Comparison of ENCODE assay signal across 9 mouse cellular contexts in the genomic region with DNA sequence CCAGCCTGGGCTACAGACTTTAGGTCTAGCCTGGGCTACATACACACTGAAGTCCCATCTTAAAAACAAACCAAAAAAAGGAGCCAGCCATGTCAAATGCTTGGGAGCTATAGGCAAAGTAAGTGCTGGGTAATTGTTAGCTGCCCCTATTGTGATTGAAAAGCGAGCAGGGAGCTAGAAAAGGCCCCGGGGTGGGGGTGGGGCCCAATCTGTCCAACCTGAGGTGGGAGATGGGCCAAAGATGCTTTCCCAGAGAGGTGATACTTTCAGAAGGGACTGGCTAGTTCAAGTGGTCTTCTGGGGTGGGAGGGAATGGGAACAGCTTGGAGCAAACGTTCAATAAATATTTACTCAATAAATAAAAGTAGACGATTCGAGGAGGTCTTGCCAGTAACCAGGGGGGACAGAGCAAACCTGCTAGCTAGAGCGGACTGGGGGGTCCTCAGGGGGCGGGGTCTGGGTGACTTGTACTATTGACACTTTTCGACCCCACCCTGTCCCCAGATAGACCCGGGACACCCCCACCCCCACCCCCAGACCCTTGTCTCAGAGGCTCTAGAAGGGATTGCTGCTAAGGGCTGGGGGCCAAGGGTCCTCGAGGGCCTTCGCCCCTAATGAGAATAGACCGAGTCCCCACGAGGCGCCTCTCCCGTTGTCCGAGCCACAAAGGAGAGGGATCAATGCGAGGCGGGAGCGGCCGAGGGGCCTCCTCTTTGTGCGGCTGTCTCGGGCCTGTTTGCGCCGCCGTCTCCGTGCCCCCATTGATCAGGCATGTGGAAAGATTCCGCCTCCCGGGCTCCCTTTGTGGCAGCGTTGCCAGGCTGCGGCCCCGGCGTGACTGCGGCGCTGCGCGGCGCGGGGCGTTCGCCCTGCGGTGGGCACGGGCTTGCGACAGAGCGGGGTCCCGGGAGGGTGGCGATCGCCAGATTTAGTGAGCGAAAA. TPM values are rescaled to one million over a fixed set of nuclear protein-coding genes. Genes with fewer than 3 reads are reported as not detected.
DNase-seq lines count a peak whose midpoint lies in the region; ATAC-seq and TF ChIP-seq lines count a peak whose summit lies in the region.
"Had no signal": no experiment of that assay in that cellular context is flagged by ENCODE, and none has a peak within 500 bp of the region (broad histone marks: within the 10 kb centered on the region; RNA-seq: fewer than 3 reads in every experiment).

No protein-coding gene starts in this region.

- H3K9ac ChIP-seq in heart, embryonic 13.5 days = peak overlapping the region; percentile 83
- peak overlapping the region; percentile 57 for H3K9ac ChIP-seq in forebrain, embryonic 12.5 days
- peak overlapping the region; percentile 66 for H3K9ac ChIP-seq in midbrain, embryonic 14.5 days (replicated peaks; ENCODE audit: low read length)

- TF ChIP-seq CTCF in brain, embryonic 14.5 days (IDR thresholded peaks at IDR 0.05; ENCODE audit: borderline replicate concordance, extremely low read depth, insufficient read depth, insufficient read length) = no peak

- peak overlapping the region; percentile 88 for H3K4me2 ChIP-seq in heart, embryonic 13.5 days
- peak overlapping the region; percentile 52 for H3K4me2 ChIP-seq in forebrain, embryonic 12.5 days
- H3K4me2 ChIP-seq in midbrain, embryonic 14.5 days (ENCODE audit: low read length) = peak overlapping the region; percentile 69

- TF ChIP-seq POLR2A in brain, embryonic 14.5 days (IDR thresholded peaks at IDR 0.05; ENCODE audit: borderline replicate concordance, extremely low read depth, insufficient read depth, insufficient read length, poor library complexity, severe bottlenecking) = no peak

- ATAC-seq in heart, embryonic 13.5 days (ENCODE audit: extremely low read depth, insufficient number of reproducible peaks, low FRiP score, low TSS enrichment) = no peak
- ATAC-seq in forebrain, embryonic 12.5 days (ENCODE audit: low FRiP score) = peak; percentile 81
- ATAC-seq in midbrain, embryonic 14.5 days (ENCODE audit: low FRiP score, low TSS enrichment) = peak; percentile 84

- H3K27ac ChIP-seq in heart, embryonic 13.5 days (replicated peaks) = no peak overlapping the region
- peak overlapping the region; percentile 96 for H3K27ac ChIP-seq in forebrain, embryonic 12.5 days
- H3K27ac ChIP-seq in midbrain, embryonic 14.5 days (replicated peaks; ENCODE audit: low read depth, low read length) = peak overlapping the region; percentile 91

- H3K9me3 ChIP-seq in heart, embryonic 13.5 days = no peaks in the 10 kb centered on the region
- H3K9me3 ChIP-seq in forebrain, embryonic 12.5 days = no peaks in the 10 kb centered on the region
- no peaks in the 10 kb centered on the region for H3K9me3 ChIP-seq in midbrain, embryonic 14.5 days (ENCODE audit: control insufficient read depth, low read length)
- H3K9me3 ChIP-seq: G1E had no signal

- no peaks in the 10 kb centered on the region for H3K36me3 ChIP-seq in heart, embryonic 13.5 days
- H3K36me3 ChIP-seq in forebrain, embryonic 12.5 days (replicated peaks) = no peaks in the 10 kb centered on the region
- no peaks in the 10 kb centered on the region for H3K36me3 ChIP-seq in midbrain, embryonic 14.5 days (ENCODE audit: control insufficient read depth, insufficient read depth, low read length)
- H3K36me3 ChIP-seq: G1E had no signal

- H3K4me1 ChIP-seq in heart, embryonic 13.5 days = peaks cover 21% of the 10 kb centered on the region; the same call in 1 of the 2 replicates
- H3K4me1 ChIP-seq in forebrain, embryonic 12.5 days = peaks cover 68% of the 10 kb centered on the region
- peaks cover 18% of the 10 kb centered on the region for H3K4me1 ChIP-seq in midbrain, embryonic 14.5 days (ENCODE audit: control insufficient read depth, insufficient read depth, low read length)

- no peak for DNase-seq in heart, adult 11 months
- DNase-seq in brain, embryonic 14.5 days (ENCODE audit: low read depth) = peak; percentile 95
- peak; percentile 59 to 65 for DNase-seq in layer of hippocampus, postnatal 36 days
- peak; percentile 87 for DNase-seq in midbrain, embryonic 14.5 days
- DNase-seq in testis, postnatal 14 days (ENCODE audit: low spot score) = peak; percentile 31
- no peak for DNase-seq in B cell, adult 2 months

- H3K27me3 ChIP-seq in heart, embryonic 13.5 days (replicated peaks) = peaks cover 43% of the 10 kb centered on the region
- no peaks in the 10 kb centered on the region for H3K27me3 ChIP-seq in forebrain, embryonic 12.5 days
- H3K27me3 ChIP-seq in midbrain, embryonic 14.5 days (ENCODE audit: control insufficient read depth, insufficient read depth, low read length) = no peaks in the 10 kb centered on the region

- H3K4me3 ChIP-seq in heart, embryonic 13.5 days = peak overlapping the region; percentile 55
- H3K4me3 ChIP-seq in forebrain, embryonic 12.5 days (replicated peaks) = peak overlapping the region; percentile 33
- peak overlapping the region; percentile 31 for H3K4me3 ChIP-seq in midbrain, embryonic 14.5 days (replicated peaks; ENCODE audit: low read depth, low read length)

- WGBS in heart, embryonic 13.5 days = 3% methylated on average over 48 of the region's 48 CpGs
- WGBS in forebrain, embryonic 12.5 days = under 1% methylated on average over 48 of the region's 48 CpGs
- WGBS in midbrain, embryonic 14.5 days = under 1% methylated on average over 48 of the region's 48 CpGs

RNA-seq across cellular contexts. Expression of gene Msi1, which starts 31.3 kb away (rescaled TPM):
- 3.7 and 4.1 TPM in 2 replicates for polyA plus RNA-seq in heart, embryonic 13.5 days (2015; fragmentation: Nextera tagmentation; extraction: Ambion mirVana)
- polyA plus RNA-seq in brain, embryonic 14.5 days (2012; rRNA removed) = 232 and 238 TPM in 2 replicates
- 161 and 182 TPM in 2 replicates for polyA plus RNA-seq in forebrain, embryonic 12.5 days (2016; fragmentation: Nextera tagmentation; extraction: Ambion mirVana)
- 10 to 100 TPM; 52.1 to 53.0 TPM for total RNA-seq in layer of hippocampus, postnatal 36 days (2021)
- polyA plus RNA-seq in midbrain, embryonic 14.5 days (2014; fragmentation: Nextera tagmentation; extraction: Ambion mirVana) = 71.6 and 101 TPM in 2 replicates

RNA-seq across cellular contexts. Expression of gene Cox6a1, which starts 49.3 kb away (rescaled TPM):
- 1,395 and 1,520 TPM in 2 replicates for polyA plus RNA-seq in heart, embryonic 13.5 days (2015; fragmentation: Nextera tagmentation; extraction: Ambion mirVana)
- 1,091 and 1,648 TPM in 2 replicates for polyA plus RNA-seq in brain, embryonic 14.5 days (2012; rRNA removed)
- 728 and 759 TPM in 2 replicates for polyA plus RNA-seq in forebrain, embryonic 12.5 days (2016; fragmentation: Nextera tagmentation; extraction: Ambion mirVana)
- 100 to 1,000 TPM; 708 to 783 TPM for total RNA-seq in layer of hippocampus, postnatal 36 days (2021)
- 938 and 1,310 TPM in 2 replicates for polyA plus RNA-seq in midbrain, embryonic 14.5 days (2014; fragmentation: Nextera tagmentation; extraction: Ambion mirVana)

RNA-seq across cellular contexts. Expression of gene Triap1, which starts 57.1 kb away (rescaled TPM):
- polyA plus RNA-seq in heart, embryonic 13.5 days (2015; fragmentation: Nextera tagmentation; extraction: Ambion mirVana) = 40.2 and 42.4 TPM in 2 replicates
- polyA plus RNA-seq in brain, embryonic 14.5 days (2012; rRNA removed) = 25.6 and 30.3 TPM in 2 replicates
- 54.5 and 55.6 TPM in 2 replicates for polyA plus RNA-seq in forebrain, embryonic 12.5 days (2016; fragmentation: Nextera tagmentation; extraction: Ambion mirVana)
- 10 to 100 TPM; 24.8 to 29.2 TPM for total RNA-seq in layer of hippocampus, postnatal 36 days (2021)
- polyA plus RNA-seq in midbrain, embryonic 14.5 days (2014; fragmentation: Nextera tagmentation; extraction: Ambion mirVana) = 48.4 and 50.1 TPM in 2 replicates

RNA-seq across cellular contexts. Expression of gene Gatc, which starts 57.1 kb away (rescaled TPM):
- 22.0 and 22.8 TPM in 2 replicates for polyA plus RNA-seq in heart, embryonic 13.5 days (2015; fragmentation: Nextera tagmentation; extraction: Ambion mirVana)
- polyA plus RNA-seq in brain, embryonic 14.5 days (2012; rRNA removed) = 26.7 and 36.9 TPM in 2 replicates
- 41.5 and 42.1 TPM in 2 replicates for polyA plus RNA-seq in forebrain, embryonic 12.5 days (2016; fragmentation: Nextera tagmentation; extraction: Ambion mirVana)
- total RNA-seq in layer of hippocampus, postnatal 36 days (2021) = 10 to 100 TPM; 20.9 to 22.0 TPM
- 38.2 and 43.4 TPM in 2 replicates for polyA plus RNA-seq in midbrain, embryonic 14.5 days (2014; fragmentation: Nextera tagmentation; extraction: Ambion mirVana)

Comparison
In these comparisons a context has a peak if more than half of its experiments do, and no peak if none do; other contexts are left out.
1. DNase-seq: peak in brain, embryonic 14.5 days (single experiment), layer of hippocampus, postnatal 36 days (2 of 2), midbrain, embryonic 14.5 days (single experiment) and testis, postnatal 14 days (single experiment); none in heart, adult 11 months (single experiment) and B cell, adult 2 months (0 of 2).
2. RNA of gene Msi1, which starts 31.3 kb away (polyA plus RNA-seq): 232 to 238 TPM in brain, embryonic 14.5 days, 161 to 182 TPM in forebrain, embryonic 12.5 days and 71.6 to 101 TPM in midbrain, embryonic 14.5 days; 3.7 to 4.1 TPM in heart, embryonic 13.5 days; every median in the first group is over 10 times any median in the second.
3. Peak in every context shown above with its lines, with median percentiles within 50 percentile points of each other: H3K4me2 ChIP-seq, H3K4me3 ChIP-seq and H3K9ac ChIP-seq.